13 mouse cellular contexts compared by ENCODE assay signal in genomic region chr9:104243799-104244466, GRCm38 (mm10). TPM values are rescaled to one million over a fixed set of nuclear protein-coding genes. Genes with fewer than 3 reads are reported as not detected.
A peak's percentile ranks its signal among the peaks of the same experiment; 100 is the strongest.
DNase-seq lines count a peak whose midpoint lies in the region; ATAC-seq and TF ChIP-seq lines count a peak whose summit lies in the region.
"Had no signal": no experiment of that assay in that cellular context is flagged by ENCODE, and none has a peak within 500 bp of the region (broad histone marks: within the 10 kb centered on the region; RNA-seq: fewer than 3 reads in every experiment).

No protein-coding gene starts in this region.

- peak; percentile 63 to 74; a peak in 3 of 4 replicates for ATAC-seq in hematopoietic stem cell, adult 5-6 weeks (replicated peaks in 1 of 2; ENCODE audit: insufficient read depth in 1 of 2, low FRiP score in 2 of 2, low TSS enrichment in 1 of 2, low read depth in 1 of 2, poor library complexity in 2 of 2, severe bottlenecking in 2 of 2)
- no peak for ATAC-seq in midbrain, postnatal 0 days (ENCODE audit: low FRiP score)

- no peak for TF ChIP-seq CTCF in midbrain, postnatal 0 days (IDR thresholded peaks at IDR 0.05)
- TF ChIP-seq CTCF in lung, adult 2 months (IDR thresholded peaks at IDR 0.05; ENCODE audit: insufficient read depth, low read length): no peak

- H3K9me3 ChIP-seq in midbrain, postnatal 0 days (ENCODE audit: low read length): no peaks in the 10 kb centered on the region
- H3K9me3 ChIP-seq: G1E had no signal

- H3K4me3 ChIP-seq in midbrain, postnatal 0 days (ENCODE audit: low read depth, low read length): no peak overlapping the region
- H3K4me3 ChIP-seq in lung, adult 2 months (replicated peaks; ENCODE audit: extremely low read depth, low read depth, low read length): no peak overlapping the region
- H3K4me3 ChIP-seq: myocyte had no signal

- peak; percentile 74 for DNase-seq in A20 (ENCODE audit: low read depth, low spot score)
- peak; percentile 44 to 53 for DNase-seq in B cell, adult 2 months
- peak; percentile 46 to 47 for DNase-seq in spleen, postnatal 36 days (ENCODE audit: low spot score in 2 of 2)
- DNase-seq in midbrain, postnatal 0 days (ENCODE audit: low spot score): no peak
- no peak for DNase-seq in lung, adult 2 months
- DNase-seq in kidney, adult 11 months: no peak
- DNase-seq: cerebellum, adult 8-10 months; embryo, embryonic 11 days had no signal

- H3K4me1 ChIP-seq in midbrain, postnatal 0 days (ENCODE audit: insufficient read depth, low read length): no peaks in the 10 kb centered on the region
- H3K4me1 ChIP-seq in lung, adult 2 months (ENCODE audit: control insufficient read depth, insufficient read depth, low read length): no peaks in the 10 kb centered on the region

- H3K9ac ChIP-seq in midbrain, postnatal 0 days (replicated peaks; ENCODE audit: low read length, poor library complexity, severe bottlenecking): no peak overlapping the region
- H3K9ac ChIP-seq: hindbrain, embryonic 14.5 days had no signal

- no peak overlapping the region for H3K27ac ChIP-seq in midbrain, postnatal 0 days (ENCODE audit: low read depth, low read length)
- H3K27ac ChIP-seq: hindbrain, embryonic 14.5 days had no signal

- H3K27me3 ChIP-seq in midbrain, postnatal 0 days (ENCODE audit: insufficient read depth, low read length): no peaks in the 10 kb centered on the region

- 78% methylated on average over 9 of the region's 9 CpGs for WGBS in midbrain, postnatal 0 days
- WGBS in lung, adult 2 months: 63% methylated on average over 9 of the region's 9 CpGs

- TF ChIP-seq POLR2A in lung, adult 2 months (IDR thresholded peaks at IDR 0.05; ENCODE audit: borderline replicate concordance, extremely low read depth, low read depth, low read length): no peak

- no peak overlapping the region for H3K4me2 ChIP-seq in midbrain, postnatal 0 days (ENCODE audit: low read depth, low read length, poor library complexity, severe bottlenecking)
- H3K4me2 ChIP-seq: heart, embryonic 11.5 days; hindbrain, embryonic 14.5 days had no signal

- H3K36me3 ChIP-seq in midbrain, postnatal 0 days (ENCODE audit: insufficient read depth, low read length): no peaks in the 10 kb centered on the region

RNA-seq across cellular contexts. Expression of gene Dnajc13, which starts 18.8 kb away (rescaled TPM):
- 37.9 and 50.4 TPM in 2 replicates for total RNA-seq in hematopoietic stem cell, adult 5-6 weeks (2017)
- total RNA-seq in midbrain, postnatal 0 days (2014; rRNA removed): 74.2 and 76.4 TPM in 2 replicates
- polyA plus RNA-seq in midbrain, postnatal 0 days (2015; fragmentation: Nextera tagmentation; extraction: Ambion mirVana): 11.2 and 16.7 TPM in 2 replicates
- polyA plus RNA-seq in lung, adult 2 months (2012; rRNA removed): 19.4 and 21.3 TPM in 2 replicates

Comparison
In these comparisons a context has a peak if more than half of its experiments do, and no peak if none do; other contexts are left out.
1. DNase-seq: peak in A20 (single experiment), B cell, adult 2 months (2 of 2) and spleen, postnatal 36 days (2 of 2); none in midbrain, postnatal 0 days (single experiment), lung, adult 2 months (single experiment) and kidney, adult 11 months (single experiment).